Mouse (Mus musculus) olfactory bulb, adult 2 months (tissue): ENCODE results near the gene Pdcd1lg2.

Experiments used
- CTCF ChIP-seq: fragments of 200-500 bp; IDR thresholded peaks from 2 replicates; pipeline ENCODE4 v1.5.1; 2012; ENCODE audit warnings: low read depth, mild to moderate bottlenecking, low read length, moderate library complexity; ENCODE audit not compliant: insufficient read depth
- POLR2A ChIP-seq: fragments of 200-500 bp; IDR thresholded peaks from 2 replicates; pipeline ENCODE4 v1.6.1; 2012; ENCODE audit warnings: mild to moderate bottlenecking, low read depth, low read length, moderate library complexity; ENCODE audit not compliant: insufficient read depth

DNA sequence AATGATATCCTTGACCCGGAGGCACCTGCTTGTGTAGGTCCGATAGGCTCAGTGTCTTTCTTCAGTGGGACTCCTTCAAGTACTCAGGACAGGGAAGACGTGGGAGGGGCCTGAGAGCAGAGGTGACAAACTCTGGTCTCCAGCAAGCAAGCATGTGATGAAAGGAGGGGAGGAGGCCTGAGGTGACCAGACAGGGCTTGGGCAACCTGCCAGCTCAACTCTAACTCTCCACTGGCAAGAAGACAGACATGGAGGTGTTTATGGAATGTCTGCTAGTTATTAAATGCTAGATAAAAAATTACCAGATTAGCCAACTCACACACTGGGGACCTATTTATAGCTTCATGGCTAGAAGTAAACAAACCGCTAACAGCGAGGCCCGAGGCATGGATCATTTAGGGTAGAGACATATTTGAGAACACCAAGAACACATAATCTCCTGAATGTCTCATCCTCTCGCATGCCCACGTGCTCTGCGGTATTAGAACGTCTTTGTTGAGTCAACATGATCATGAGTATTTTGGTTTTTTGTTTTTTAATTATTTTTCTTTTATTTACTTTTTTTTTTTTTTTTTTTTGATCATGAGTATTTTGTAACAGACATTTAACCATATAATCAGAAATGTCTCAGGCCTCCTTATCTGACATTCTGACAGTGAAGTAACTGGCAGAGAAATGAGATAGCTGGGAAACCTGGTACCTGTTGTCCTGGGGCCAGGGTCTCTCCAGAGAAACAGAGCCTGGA, 58.4 kb downstream of the Pdcd1lg2 start:
- no peak for TF ChIP-seq CTCF
- TF ChIP-seq POLR2A = no peak
